Mouse (Mus musculus) hindbrain, embryonic 11.5 days (tissue): ENCODE measurements around the gene Tmem88. TPM values are rescaled to one million over a fixed set of nuclear protein-coding genes. Genes with fewer than 3 reads are reported as not detected.

Experiments used
- ATAC-seq: fragments of 200-750 bp; cut with Nextera tagmentation; 2 replicates; pipeline ENCODE4 v1.8.0; 2017; ENCODE audit warnings: mild to moderate bottlenecking, moderate TSS enrichment, moderate library complexity; ENCODE audit not compliant: low FRiP score
- DNase-seq: peaks from one replicate; pipeline ENCODE4 v3.0.0-alpha.2; 2015; ENCODE audit warnings: low spot score
- H3K27ac ChIP-seq: fragments of 300-500 bp; sonication (generic); 2 replicates; pipeline ENCODE4 v1.5.1; 2014; ENCODE audit warnings: mild to moderate bottlenecking, low read depth, low read length
- H3K27me3 ChIP-seq: fragments of 300-500 bp; sonication (generic); 2 replicates; pipeline ENCODE4 v1.6.1; 2014; ENCODE audit warnings: mild to moderate bottlenecking, low read length, moderate library complexity, mixed read lengths; ENCODE audit not compliant: control insufficient read depth, insufficient read depth
- H3K36me3 ChIP-seq: fragments of 300-500 bp; sonication (generic); 2 replicates; pipeline ENCODE4 v1.6.1; 2014; ENCODE audit warnings: mild to moderate bottlenecking, low read length, moderate library complexity, mixed read lengths; ENCODE audit not compliant: control insufficient read depth, insufficient read depth
- H3K4me1 ChIP-seq: fragments of 300-500 bp; sonication (generic); replicated peaks from 2 replicates; pipeline ENCODE4 v1.6.1; 2014; ENCODE audit warnings: low read length, mixed read lengths; ENCODE audit not compliant: control insufficient read depth, insufficient read depth
- H3K4me2 ChIP-seq: fragments of 300-500 bp; sonication (generic); replicated peaks from 2 replicates; pipeline ENCODE4 v1.6.1; 2014; ENCODE audit warnings: mild to moderate bottlenecking, low read depth, low read length
- H3K4me3 ChIP-seq: fragments of 300-500 bp; sonication (generic); 2 replicates; pipeline ENCODE4 v1.5.1; 2014; ENCODE audit warnings: low read depth, low read length
- H3K9ac ChIP-seq: fragments of 300-500 bp; sonication (generic); 2 replicates; pipeline ENCODE4 v1.6.1; 2014; ENCODE audit warnings: low read depth, low read length
- H3K9me3 ChIP-seq: fragments of 300-500 bp; sonication (generic); 2 replicates; pipeline ENCODE4 v1.6.1; 2016; ENCODE audit warnings: low read length; ENCODE audit not compliant: control insufficient read depth
- WGBS: fragments of 180-500 bp; shearing (Covaris S2); extraction: QIAGEN DNeasy Blood & Tissue Kit; methylation state at CpG from one replicate; pipeline ENCODE4 v1.1.7; 2014; 5-methylcytosine and 5-hydroxymethylcytosine counted together
- polyA plus RNA-seq: library from polyadenylated mRNA; unstranded; fragments of >200 nt; fragmentation: Nextera tagmentation; extraction: Ambion mirVana; gene quantifications from 2 replicates; pipeline ENCODE4 v1.2.1, GENCODE M21; 2014

Tmem88 gene
- polyA plus RNA-seq, 1 experiment from 2014 or later = 17.1 TPM

GRCm38 (mm10) chr11:69408541-69409377 lies 10.7 kb upstream of the Tmem88 start:
- ATAC-seq (peak; percentile 75), DNase-seq (peak; percentile 80)
- peak overlapping the region; percentile 98 for H3K27ac ChIP-seq
- no peaks in the 10 kb centered on the region for H3K9me3 ChIP-seq
- peaks cover 19% of the 10 kb centered on the region; the same call in 1 of the 2 replicates for H3K4me1 ChIP-seq
- under 1% methylated on average over 33 of the region's 33 CpGs for WGBS
- H3K36me3 ChIP-seq = peaks cover 23% of the 10 kb centered on the region
- peak overlapping the region; percentile 99 for H3K4me2 ChIP-seq
- H3K27me3 ChIP-seq = no peaks in the 10 kb centered on the region
- H3K4me3 ChIP-seq = peak overlapping the region; percentile 88
- peak overlapping the region; percentile 95 for H3K9ac ChIP-seq

- peaks cover 24% of the 10 kb centered on the region for H3K36me3 ChIP-seq
- WGBS = 87% methylated on average over 4 of the region's 4 CpGs
- no peak overlapping the region for H3K27ac ChIP-seq
- peak overlapping the region; percentile 99; the same call in 1 of the 2 replicates for H3K4me2 ChIP-seq
- ATAC-seq (no peak), DNase-seq (no peak)
- no peaks in the 10 kb centered on the region for H3K27me3 ChIP-seq
- H3K9me3 ChIP-seq = no peaks in the 10 kb centered on the region
- H3K4me3 ChIP-seq = peak overlapping the region; percentile 88; the same call in 1 of the 2 replicates
- peaks cover 15% of the 10 kb centered on the region; the same call in 1 of the 2 replicates for H3K4me1 ChIP-seq
- H3K9ac ChIP-seq = no peak overlapping the region
Measured at GRCm38 (mm10) chr11:69407724-69408004, 9.6 kb upstream of the Tmem88 start.

GRCm38 (mm10) chr11:69406867-69407723 lies 9.1 kb upstream of the Tmem88 start:
- H3K27me3 ChIP-seq = no peaks in the 10 kb centered on the region
- H3K4me1 ChIP-seq = peaks cover 9% of the 10 kb centered on the region; the same call in 1 of the 2 replicates
- no peak for ATAC-seq
- no peak overlapping the region for H3K27ac ChIP-seq
- H3K9me3 ChIP-seq = no peaks in the 10 kb centered on the region
- peaks cover 25% of the 10 kb centered on the region for H3K36me3 ChIP-seq
- WGBS = 87% methylated on average over 16 of the region's 16 CpGs
- no peak overlapping the region; the same call in 1 of the 2 replicates for H3K4me3 ChIP-seq
- no peak overlapping the region for H3K9ac ChIP-seq
- H3K4me2 ChIP-seq = no peak overlapping the region
- no peak for DNase-seq

- WGBS = 90% methylated on average over 19 of the region's 19 CpGs
- H3K4me1 ChIP-seq = peaks cover 6% of the 10 kb centered on the region; the same call in 1 of the 2 replicates
- ATAC-seq = no peak
- H3K9ac ChIP-seq = no peak overlapping the region
- no peak overlapping the region for H3K4me3 ChIP-seq
- no peaks in the 10 kb centered on the region for H3K27me3 ChIP-seq
- H3K4me2 ChIP-seq = no peak overlapping the region
- no peaks in the 10 kb centered on the region for H3K9me3 ChIP-seq
- no peak for DNase-seq
- no peak overlapping the region for H3K27ac ChIP-seq
- peaks cover 27% of the 10 kb centered on the region for H3K36me3 ChIP-seq
Measured at GRCm38 (mm10) chr11:69406282-69406681, 8.2 kb upstream of the Tmem88 start.

GRCm38 (mm10) chr11:69405397-69406200 lies 7.6 kb upstream of the Tmem88 start:
- no peaks in the 10 kb centered on the region; the same call in 1 of the 2 replicates for H3K27me3 ChIP-seq
- H3K4me2 ChIP-seq = no peak overlapping the region
- 90% methylated on average over 24 of the region's 24 CpGs for WGBS
- H3K4me1 ChIP-seq = peaks cover 6% of the 10 kb centered on the region; the same call in 1 of the 2 replicates
- no peak overlapping the region for H3K27ac ChIP-seq
- H3K4me3 ChIP-seq = no peak overlapping the region
- DNase-seq (no peak), ATAC-seq (no peak)
- no peaks in the 10 kb centered on the region for H3K9me3 ChIP-seq
- no peak overlapping the region for H3K9ac ChIP-seq
- H3K36me3 ChIP-seq = peaks cover 31% of the 10 kb centered on the region

GRCm38 (mm10) chr11:69404595-69405396 lies 6.8 kb upstream of the Tmem88 start:
- Histone ChIP-seq H3K4me1 (peaks cover 6% of the 10 kb centered on the region; the same call in 1 of the 2 replicates), H3K36me3 (peaks cover 34% of the 10 kb centered on the region), H3K4me3 (no peak overlapping the region), H3K4me2 (no peak overlapping the region), H3K9me3 (no peaks in the 10 kb centered on the region), H3K9ac (no peak overlapping the region), H3K27ac (no peak overlapping the region), H3K27me3 (peaks cover 4% of the 10 kb centered on the region)
- ATAC-seq = no peak
- DNase-seq = no peak
- WGBS = 90% methylated on average over 23 of the region's 24 CpGs

- ATAC-seq (no peak), DNase-seq (no peak)
- Histone ChIP-seq H3K27ac (no peak overlapping the region), H3K9me3 (no peaks in the 10 kb centered on the region), H3K9ac (no peak overlapping the region), H3K4me3 (no peak overlapping the region), H3K4me2 (no peak overlapping the region), H3K36me3 (peaks cover 34% of the 10 kb centered on the region), H3K27me3 (peaks cover 4% of the 10 kb centered on the region), H3K4me1 (peaks cover 6% of the 10 kb centered on the region; the same call in 1 of the 2 replicates)
- 95% methylated on average over 36 of the region's 38 CpGs for WGBS
Measured at GRCm38 (mm10) chr11:69403691-69404594, 5.9 kb upstream of the Tmem88 start.
